Mouse (Mus musculus) gastrocnemius, postnatal 36 days (tissue): ENCODE data around the gene Bicd2. TPM values are rescaled to one million over a fixed set of nuclear protein-coding genes. Genes with fewer than 3 reads are reported as not detected.

Experiments
- total RNA-seq, 2 experiments: library from RNA; stranded (reverse); gene quantifications; 2 replicates each; pipeline ENCODE4 v1.2.3; 2021

Gene Bicd2
- total RNA-seq, 2 experiments from 2014 or later = 23.3 to 24.5 TPM

Other genes starting within 250 kb of the Bicd2 start
- gene Wnk2, start 193.6 kb upstream of the Bicd2 start, total RNA-seq = 10 to 100 TPM; 58.9 to 71.9 TPM
- gene Ninj1, start 154.1 kb upstream of the Bicd2 start, total RNA-seq = 10 to 100 TPM; 15.1 to 15.7 TPM
- gene Card19, start 125.5 kb upstream of the Bicd2 start, total RNA-seq = 100 to 1,000 TPM in 1 of 2 experiments, 10 to 100 TPM in 1; 88.7 to 103 TPM
- under 1 TPM in 1 of 2 experiments, not detected in 1; 0.32 TPM for gene Susd3, start 92.9 kb upstream of the Bicd2 start, total RNA-seq
- gene Fgd3, start 21.3 kb upstream of the Bicd2 start, total RNA-seq = under 1 TPM; 0.87 to 0.99 TPM
- gene Ippk, start 79.7 kb downstream of the Bicd2 start, total RNA-seq = 1 to 10 TPM; 5.3 to 5.6 TPM
- gene Tes3-ps, start 151.7 kb downstream of the Bicd2 start, total RNA-seq = 1 to 10 TPM; 1.3 to 2.0 TPM
- 1 to 10 TPM; 7.7 to 9.5 TPM for gene Ecm2, start 163.2 kb downstream of the Bicd2 start, total RNA-seq
- 10 to 100 TPM; 18.0 to 20.4 TPM for gene Aspn, start 202.9 kb downstream of the Bicd2 start, total RNA-seq
- gene Omd, start 240.9 kb downstream of the Bicd2 start, total RNA-seq = 1 to 10 TPM; 2.0 to 2.1 TPM